Mouse (Mus musculus) adrenal gland, adult 2 months (tissue): Measurements from ENCODE around the gene Kcnj1. TPM values are rescaled to one million over a fixed set of nuclear protein-coding genes. Genes with fewer than 3 reads are reported as not detected.

Source experiments
- DNase-seq: peaks from one replicate; pipeline ENCODE4 v3.0.0; 2021
- polyA plus RNA-seq: library from polyadenylated mRNA; depleted of rRNA; stranded (reverse); fragments of >200 nt; gene quantifications from 2 replicates; pipeline ENCODE4 v1.2.3, GENCODE M21; 2012; rRNA removed
- total RNA-seq, 2 experiments: library from RNA; stranded (reverse); gene quantifications; 2 replicates each; pipeline ENCODE4 v1.2.3; 2021

Kcnj1 gene
- total and polyA plus RNA-seq, 3 experiments, result not detected

DNA sequence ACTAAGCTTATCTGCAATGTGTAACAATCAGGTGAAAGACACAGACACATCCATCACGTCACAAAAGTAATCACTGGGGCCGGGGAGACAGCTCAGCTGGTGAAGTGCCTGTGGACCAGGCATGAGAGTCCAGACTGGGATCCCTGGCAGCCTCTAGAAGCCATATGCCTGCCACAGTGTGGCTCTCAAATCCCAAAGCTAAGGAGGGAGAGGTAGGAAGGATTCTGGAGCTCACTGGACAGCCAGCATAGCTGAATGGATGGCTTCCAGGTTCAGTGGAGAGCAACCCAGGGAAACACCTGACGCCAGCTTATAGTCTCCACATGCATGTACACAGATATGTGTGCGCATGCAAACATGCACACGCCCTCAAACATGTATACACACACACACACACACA, 76.5 kb downstream of the Kcnj1 start:
- no peak for DNase-seq

Other genes with a start within 250 kb of the Kcnj1 start
- under 1 TPM; 0.43 to 0.69 TPM for gene Kcnj5, start 28.1 kb upstream of the Kcnj1 start, total RNA-seq
- gene Kcnj5, start 28.1 kb upstream of the Kcnj1 start, polyA plus RNA-seq, result 0.11 and 0.22 TPM in 2 replicates
- 10 to 100 TPM; 10.5 to 20.0 TPM for gene Fli1, start 170.4 kb downstream of the Kcnj1 start, total RNA-seq
- gene Fli1, start 170.4 kb downstream of the Kcnj1 start, polyA plus RNA-seq, result 3.0 and 4.0 TPM in 2 replicates